Mouse (Mus musculus): ENCODE measurements around the gene Polr3c. TPM values are rescaled to one million over a fixed set of nuclear protein-coding genes. Genes with fewer than 3 reads are reported as not detected.
"Not testable (repeated sequence)": the region's sequence is repeated elsewhere in the genome, so short reads cannot be mapped to it uniquely, and the experiment has no call there.

Polr3c gene
- total RNA-seq (2021) = 10 to 100 TPM; 23.1 to 25.2 TPM

- peak; percentile 97 for DNase-seq (ENCODE audit: low spot score)
- intact Hi-C loops (cut with DNase I) = loop anchor here (2.0 to 5.0 kb wide), 2 partner anchors 31 to 55 kb away; partner anchors contain the start of gene Pias3
Measured at GRCm38 (mm10) chr3:96727343-96727827, at the start of gene Polr3c, which contains the start of gene Rnf115. Polr3c (minus strand) TSS chr3:96727628. Rnf115 (plus strand) TSS chr3:96727664.

GRCm38 (mm10) chr3:96777120-96777519, 49.7 kb upstream of the Polr3c start:
- intact Hi-C loops (cut with DNase I) = no loop called here

GRCm38 (mm10) chr3:96772949-96773348, 45.5 kb upstream of the Polr3c start:
- DNase-seq (ENCODE audit: low spot score) = no peak
- intact Hi-C loops (cut with DNase I) = no loop called here

More at GRCm38 (mm10) chr3:96777120-96777519, 49.7 kb upstream of the Polr3c start:
- DNase-seq (ENCODE audit: low spot score) = no peak

- DNase-seq (ENCODE audit: low spot score) = no peak
- intact Hi-C loops (cut with DNase I) = no loop called here
Measured at GRCm38 (mm10) chr3:96769971-96770370, 42.5 kb upstream of the Polr3c start.

GRCm38 (mm10) chr3:96764528-96764927, 37.1 kb upstream of the Polr3c start:
- intact Hi-C loops (cut with DNase I) = loop anchor here (2.0 kb wide), 1 partner anchor 32 kb away; no protein-coding TSS in a partner anchor
- no peak for DNase-seq (ENCODE audit: low spot score)

GRCm38 (mm10) chr3:96759695-96760094, 32.3 kb upstream of the Polr3c start:
- intact Hi-C loops (cut with DNase I) = no loop called here
- DNase-seq (ENCODE audit: low spot score) = no peak

GRCm38 (mm10) chr3:96757691-96758090, 30.3 kb upstream of the Polr3c start:
- DNase-seq (ENCODE audit: low spot score) = no peak
- intact Hi-C loops (cut with DNase I) = no loop called here

- intact Hi-C loops (cut with DNase I) = no loop called here
- DNase-seq (ENCODE audit: low spot score) = no peak
Measured at GRCm38 (mm10) chr3:96755935-96756334, 28.5 kb upstream of the Polr3c start.

GRCm38 (mm10) chr3:96746829-96747228, 19.4 kb upstream of the Polr3c start:
- DNase-seq (ENCODE audit: low spot score) = no peak
- intact Hi-C loops (cut with DNase I) = no loop called here

- no peak for DNase-seq (ENCODE audit: low spot score)
- intact Hi-C loops (cut with DNase I) = no loop called here
Measured at GRCm38 (mm10) chr3:96744348-96744747, 16.9 kb upstream of the Polr3c start.

- DNase-seq (ENCODE audit: low spot score); intact Hi-C loops (cut with DNase I): not testable (repeated sequence)
Measured at GRCm38 (mm10) chr3:96740279-96740678, 12.9 kb upstream of the Polr3c start.

GRCm38 (mm10) chr3:96737995-96738394, 10.6 kb upstream of the Polr3c start:
- DNase-seq (ENCODE audit: low spot score) = no peak
- intact Hi-C loops (cut with DNase I) = loop anchor here (5.0 kb wide), 1 partner anchor 74 kb away; no protein-coding TSS in a partner anchor

- DNase-seq (ENCODE audit: low spot score) = no peak
Measured at GRCm38 (mm10) chr3:96737013-96737740, 9.7 kb upstream of the Polr3c start.

GRCm38 (mm10) chr3:96735200-96735599, 7.8 kb upstream of the Polr3c start:
- intact Hi-C loops (cut with DNase I) = loop anchor here (5.0 kb wide), 1 partner anchor 77 kb away; no protein-coding TSS in a partner anchor
- no peak for DNase-seq (ENCODE audit: low spot score)

More at GRCm38 (mm10) chr3:96737013-96737740, 9.7 kb upstream of the Polr3c start:
- intact Hi-C loops (cut with DNase I) = loop anchor here (5.0 kb wide), 1 partner anchor 75 kb away; no protein-coding TSS in a partner anchor

- intact Hi-C loops (cut with DNase I) = loop anchor here (2.0 kb wide), 1 partner anchor 31 kb away; no protein-coding TSS in a partner anchor
- DNase-seq (ENCODE audit: low spot score) = no peak
Measured at GRCm38 (mm10) chr3:96733984-96734383, 6.6 kb upstream of the Polr3c start.

GRCm38 (mm10) chr3:96730785-96731184, 3.4 kb upstream of the Polr3c start:
- DNase-seq (ENCODE audit: low spot score) = no peak
- intact Hi-C loops (cut with DNase I) = no loop called here

GRCm38 (mm10) chr3:96729403-96729784, 2.0 kb upstream of the Polr3c start:
- intact Hi-C loops (cut with DNase I) = loop anchor here (5.0 kb wide), 1 partner anchor 53 kb away; no protein-coding TSS in a partner anchor
- no peak for DNase-seq (ENCODE audit: low spot score)

- intact Hi-C loops (cut with DNase I) = loop anchor here (5.0 kb wide), 1 partner anchor 53 kb away; no protein-coding TSS in a partner anchor
- DNase-seq (ENCODE audit: low spot score) = no peak
Measured at GRCm38 (mm10) chr3:96728634-96729402, 1.4 kb upstream of the Polr3c start.

GRCm38 (mm10) chr3:96727828-96728633, 603 bp upstream of the Polr3c start:
- no peak for DNase-seq (ENCODE audit: low spot score)
- intact Hi-C loops (cut with DNase I) = loop anchor here (2.0 to 5.0 kb wide), 2 partner anchors 31 to 54 kb away; partner anchors contain the start of gene Pias3

Measured in heart, postnatal 25 days (tissue).